Mouse (Mus musculus) intestine, postnatal 0 days (tissue): ENCODE measurements at regions not wholly inside any gene's neighbourhood (a gene's known extent, or its start where the extent isn't known, plus 50 kb on each side); places are given as distances from the start of the nearest gene placed in this dataset.

Source experiments
- ATAC-seq: fragments of 200-750 bp; cut with Nextera tagmentation; 2 replicates; pipeline ENCODE4 v1.8.0; 2017; ENCODE audit warnings: mild to moderate bottlenecking, moderate TSS enrichment, moderate library complexity
- H3K27ac ChIP-seq: fragments of 300-500 bp; sonication (generic); 2 replicates; pipeline ENCODE4 v1.5.1; 2014; ENCODE audit warnings: mild to moderate bottlenecking, low read depth, low read length, moderate library complexity
- H3K27me3 ChIP-seq: fragments of 300-500 bp; sonication (generic); replicated peaks from 2 replicates; pipeline ENCODE4 v1.6.1; 2014; ENCODE audit warnings: low read length, mixed read lengths; ENCODE audit not compliant: control insufficient read depth, insufficient read depth
- H3K36me3 ChIP-seq: fragments of 300-500 bp; sonication (generic); 2 replicates; pipeline ENCODE4 v1.6.1; 2014; ENCODE audit warnings: mild to moderate bottlenecking, moderate library complexity; ENCODE audit not compliant: control insufficient read depth, insufficient read depth
- H3K4me1 ChIP-seq: fragments of 300-500 bp; sonication (generic); replicated peaks from 2 replicates; pipeline ENCODE4 v1.6.1; 2014; ENCODE audit warnings: antibody characterized with exemption, low read length, mixed read lengths; ENCODE audit not compliant: control insufficient read depth, insufficient read depth
- H3K4me2 ChIP-seq: fragments of 300-500 bp; sonication (generic); replicated peaks from 2 replicates; pipeline ENCODE4 v1.6.1; 2014; ENCODE audit warnings: low read depth, mild to moderate bottlenecking, moderate library complexity
- H3K4me3 ChIP-seq: fragments of 300-500 bp; sonication (generic); 2 replicates; pipeline ENCODE4 v1.5.1; 2014; ENCODE audit warnings: low read depth, low read length
- H3K9ac ChIP-seq: fragments of 300-500 bp; sonication (generic); 2 replicates; pipeline ENCODE4 v1.6.1; 2014; ENCODE audit warnings: mild to moderate bottlenecking, low read depth, low read length
- H3K9me3 ChIP-seq: fragments of 300-500 bp; sonication (generic); 2 replicates; pipeline ENCODE4 v1.6.1; 2016; ENCODE audit warnings: mixed run types; ENCODE audit not compliant: control insufficient read depth
- CTCF ChIP-seq: sonication (generic); IDR thresholded peaks from 2 replicates; pipeline ENCODE4 v1.5.1; 2016; ENCODE audit warnings: low read depth, mild to moderate bottlenecking, control low read depth, antibody characterized with exemption, moderate library complexity
- WGBS: fragments of 180-500 bp; shearing (Covaris S2); extraction: QIAGEN DNeasy Blood & Tissue Kit; methylation state at CpG from one replicate; pipeline ENCODE4 v1.1.7; 2014; 5-methylcytosine and 5-hydroxymethylcytosine counted together

GRCm38 (mm10) chr3:70223443-70224065 is 216.1 kb downstream of the Otol1 start:
- H3K27me3 ChIP-seq = no peaks in the 10 kb centered on the region
- no peak for TF ChIP-seq CTCF
- H3K9ac ChIP-seq = no peak overlapping the region
- 76% methylated on average over 3 of the region's 3 CpGs for WGBS
- no peak overlapping the region for H3K27ac ChIP-seq
- H3K4me3 ChIP-seq = no peak overlapping the region
- H3K36me3 ChIP-seq = no peaks in the 10 kb centered on the region
- no peak overlapping the region for H3K4me2 ChIP-seq
- no peaks in the 10 kb centered on the region for H3K9me3 ChIP-seq
- H3K4me1 ChIP-seq = no peaks in the 10 kb centered on the region
- no peak for ATAC-seq

- no peaks in the 10 kb centered on the region for H3K27me3 ChIP-seq
Observed at GRCm38 (mm10) chr3:70224846-70225245, 217.4 kb downstream of the Otol1 start.

GRCm38 (mm10) chr3:70227165-70227564 is 219.8 kb downstream of the Otol1 start:
- no peaks in the 10 kb centered on the region for H3K4me1 ChIP-seq
- no peak overlapping the region for H3K4me3 ChIP-seq
- H3K27ac ChIP-seq = no peak overlapping the region
- H3K27me3 ChIP-seq = no peaks in the 10 kb centered on the region
- H3K36me3 ChIP-seq = no peaks in the 10 kb centered on the region
- 74% methylated on average over 4 of the region's 4 CpGs for WGBS
- ATAC-seq = no peak
- H3K4me2 ChIP-seq = no peak overlapping the region
- H3K9ac ChIP-seq = no peak overlapping the region
- no peak for TF ChIP-seq CTCF
- no peaks in the 10 kb centered on the region for H3K9me3 ChIP-seq

More at GRCm38 (mm10) chr3:70224846-70225245, 217.4 kb downstream of the Otol1 start:
- H3K9me3 ChIP-seq = no peaks in the 10 kb centered on the region
- no peak overlapping the region for H3K27ac ChIP-seq
- H3K4me1 ChIP-seq = no peaks in the 10 kb centered on the region
- no peak for TF ChIP-seq CTCF
- no peak for ATAC-seq
- H3K36me3 ChIP-seq = no peaks in the 10 kb centered on the region
- H3K4me3 ChIP-seq = no peak overlapping the region
- no peak overlapping the region for H3K9ac ChIP-seq
- 88% methylated on average over 6 of the region's 6 CpGs for WGBS
- H3K4me2 ChIP-seq = no peak overlapping the region

- Histone ChIP-seq H3K36me3 (no peaks in the 10 kb centered on the region), H3K4me3 (no peak overlapping the region), H3K27me3 (no peaks in the 10 kb centered on the region), H3K9ac (no peak overlapping the region), H3K9me3 (no peaks in the 10 kb centered on the region), H3K27ac (no peak overlapping the region), H3K4me2 (no peak overlapping the region), H3K4me1 (no peaks in the 10 kb centered on the region)
- no peak for ATAC-seq
- TF ChIP-seq CTCF = no peak
- 44% methylated on average over 3 of the region's 3 CpGs for WGBS
Observed at GRCm38 (mm10) chr3:70248655-70249054, 241.2 kb downstream of the Otol1 start.

GRCm38 (mm10) chr3:70249922-70250321 is 242.5 kb downstream of the Otol1 start:
- TF ChIP-seq CTCF = no peak
- no peak overlapping the region for H3K9ac ChIP-seq
- H3K4me1 ChIP-seq = no peaks in the 10 kb centered on the region
- H3K4me3 ChIP-seq = no peak overlapping the region
- H3K36me3 ChIP-seq = no peaks in the 10 kb centered on the region
- no peak overlapping the region for H3K4me2 ChIP-seq
- WGBS = 27% methylated on average over 4 of the region's 4 CpGs
- ATAC-seq = no peak
- H3K9me3 ChIP-seq = no peaks in the 10 kb centered on the region
- H3K27ac ChIP-seq = no peak overlapping the region
- no peaks in the 10 kb centered on the region for H3K27me3 ChIP-seq

- Histone ChIP-seq H3K9ac (no peak overlapping the region), H3K9me3 (no peaks in the 10 kb centered on the region), H3K4me3 (no peak overlapping the region), H3K27ac (no peak overlapping the region), H3K4me2 (no peak overlapping the region), H3K4me1 (no peaks in the 10 kb centered on the region), H3K36me3 (no peaks in the 10 kb centered on the region), H3K27me3 (no peaks in the 10 kb centered on the region)
- TF ChIP-seq CTCF = no peak
- WGBS = 85% methylated on average over 7 of the region's 7 CpGs
- ATAC-seq = no peak
Observed at GRCm38 (mm10) chr3:70250733-70251132, 243.3 kb downstream of the Otol1 start.

GRCm38 (mm10) chr3:70263318-70263717 is 255.9 kb downstream of the Otol1 start:
- Histone ChIP-seq H3K36me3 (no peaks in the 10 kb centered on the region), H3K4me2 (no peak overlapping the region), H3K4me3 (no peak overlapping the region), H3K27me3 (no peaks in the 10 kb centered on the region), H3K4me1 (no peaks in the 10 kb centered on the region), H3K9me3 (no peaks in the 10 kb centered on the region), H3K9ac (no peak overlapping the region), H3K27ac (no peak overlapping the region)
- 74% methylated on average over 3 of the region's 3 CpGs for WGBS
- no peak for TF ChIP-seq CTCF
- no peak for ATAC-seq
